Mouse (Mus musculus) midbrain, embryonic 10.5 days (tissue): Measurements from ENCODE around the gene Kif26b. TPM values are rescaled to one million over a fixed set of nuclear protein-coding genes. Genes with fewer than 3 reads are reported as not detected.

Experiments
- DNase-seq: peaks from one replicate; pipeline ENCODE4 v3.0.0-alpha.2; 2017; ENCODE audit warnings: low spot score
- H3K27ac ChIP-seq: fragments of 300-500 bp; sonication (generic); replicated peaks from 2 replicates; pipeline ENCODE4 v1.5.1; 2016; ENCODE audit warnings: mild to moderate bottlenecking
- H3K27me3 ChIP-seq: fragments of 300-500 bp; sonication (generic); 2 replicates; pipeline ENCODE4 v1.6.1; 2016; ENCODE audit warnings: low read depth, mild to moderate bottlenecking; ENCODE audit not compliant: poor library complexity, severe bottlenecking
- H3K36me3 ChIP-seq: fragments of 300-500 bp; sonication (generic); 2 replicates; pipeline ENCODE4 v1.6.1; 2016; ENCODE audit warnings: mild to moderate bottlenecking, moderate library complexity
- H3K4me1 ChIP-seq: fragments of 300-500 bp; sonication (generic); 2 replicates; pipeline ENCODE4 v1.6.1; 2016
- H3K4me3 ChIP-seq: fragments of 300-500 bp; sonication (generic); 2 replicates; pipeline ENCODE4 v1.5.1; 2016; ENCODE audit warnings: mild to moderate bottlenecking, moderate library complexity
- H3K9me3 ChIP-seq: fragments of 300-500 bp; sonication (generic); replicated peaks from 2 replicates; pipeline ENCODE4 v1.6.1; 2016; ENCODE audit warnings: mild to moderate bottlenecking
- WGBS: fragments of 180-500 bp; shearing (Covaris S2); methylation state at CpG from one replicate; pipeline ENCODE4 v1.1.7; 2016; 5-methylcytosine and 5-hydroxymethylcytosine counted together
- polyA plus RNA-seq: library from polyadenylated mRNA; unstranded; fragments of >200 nt; fragmentation: Nextera tagmentation; extraction: Ambion mirVana; gene quantifications from 2 replicates; pipeline ENCODE4 v1.2.1, GENCODE M21; 2016

Kif26b gene
- polyA plus RNA-seq, 1 experiment from 2014 or later = 3.3 TPM

DNA sequence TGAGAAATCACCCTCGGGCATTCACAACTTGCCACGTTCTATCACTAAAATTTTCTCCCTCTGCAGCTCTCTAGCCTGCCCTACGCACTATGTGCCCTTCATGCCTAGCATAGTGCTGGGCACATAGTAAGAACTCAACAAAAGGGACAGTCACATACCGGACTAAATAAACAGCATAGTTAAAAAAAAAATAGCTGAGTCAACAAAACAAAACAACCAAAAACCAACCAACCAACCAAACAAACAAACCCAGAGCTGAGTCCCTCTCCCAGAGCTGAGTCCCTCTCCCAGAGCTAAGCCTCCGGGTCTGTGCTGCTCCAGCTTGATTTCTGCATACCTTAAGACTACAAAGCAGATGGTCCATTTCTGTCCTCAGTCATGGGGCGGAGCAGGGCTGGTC lies 334.8 kb downstream of the Kif26b start:
- Histone ChIP-seq H3K9me3 (no peaks in the 10 kb centered on the region), H3K4me1 (peaks cover 9% of the 10 kb centered on the region), H3K27ac (no peak overlapping the region), H3K27me3 (no peaks in the 10 kb centered on the region), H3K36me3 (no peaks in the 10 kb centered on the region), H3K4me3 (no peak overlapping the region)
- DNase-seq = no peak
- WGBS = 92% methylated on average over 6 of the region's 6 CpGs

DNA sequence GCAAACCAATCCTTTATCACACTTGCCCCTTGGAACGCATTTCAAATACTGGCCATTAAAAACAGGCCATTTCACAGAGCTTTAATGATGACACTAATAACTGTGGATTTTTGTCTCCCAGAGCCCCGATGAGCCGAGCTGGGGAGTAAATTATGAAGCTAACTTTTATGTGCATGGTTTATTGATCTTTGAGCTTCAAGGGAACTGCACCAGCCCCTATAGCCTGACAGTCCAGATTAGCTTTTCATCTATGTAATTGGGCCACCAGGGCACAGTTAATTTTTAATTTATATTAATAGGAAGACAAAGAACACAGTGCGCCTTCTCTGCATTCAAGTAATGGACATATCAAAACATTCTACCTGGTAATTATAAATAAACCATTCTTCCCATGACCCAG lies 335.4 kb downstream of the Kif26b start:
- DNase-seq = no peak
- no peaks in the 10 kb centered on the region for H3K27me3 ChIP-seq
- WGBS = 95% methylated on average over 4 of the region's 4 CpGs

DNA sequence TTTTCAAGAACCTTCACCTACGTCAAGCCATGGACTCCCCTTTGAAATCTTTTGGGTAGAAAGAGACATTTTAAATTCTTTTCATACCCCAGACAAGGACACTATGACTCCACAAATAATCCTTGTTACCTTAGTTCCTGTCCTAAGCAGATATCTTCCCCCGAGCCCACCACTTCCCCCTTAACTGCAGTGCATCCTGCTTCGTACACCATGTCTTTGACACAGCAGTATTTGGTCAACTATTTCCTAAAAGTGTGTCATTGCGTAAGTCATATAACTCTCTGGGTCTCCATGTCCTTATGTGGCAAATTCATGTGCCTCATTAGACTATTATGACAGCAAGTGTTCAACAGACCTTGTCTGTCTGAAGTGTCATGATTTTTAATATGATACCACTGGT lies 337.8 kb downstream of the Kif26b start:
- H3K9me3 ChIP-seq = no peaks in the 10 kb centered on the region
- WGBS = 90% methylated on average over 4 of the region's 4 CpGs
- no peaks in the 10 kb centered on the region for H3K27me3 ChIP-seq
- no peak overlapping the region for H3K27ac ChIP-seq
- H3K36me3 ChIP-seq = no peaks in the 10 kb centered on the region
- no peak overlapping the region for H3K4me3 ChIP-seq
- no peaks in the 10 kb centered on the region for H3K4me1 ChIP-seq
- no peak for DNase-seq

More for the DNA sequence above, 335.4 kb downstream of the Kif26b start:
- H3K4me3 ChIP-seq = no peak overlapping the region
- no peaks in the 10 kb centered on the region for H3K36me3 ChIP-seq
- no peak overlapping the region for H3K27ac ChIP-seq
- H3K4me1 ChIP-seq = peaks cover 9% of the 10 kb centered on the region
- H3K9me3 ChIP-seq = no peaks in the 10 kb centered on the region

DNA sequence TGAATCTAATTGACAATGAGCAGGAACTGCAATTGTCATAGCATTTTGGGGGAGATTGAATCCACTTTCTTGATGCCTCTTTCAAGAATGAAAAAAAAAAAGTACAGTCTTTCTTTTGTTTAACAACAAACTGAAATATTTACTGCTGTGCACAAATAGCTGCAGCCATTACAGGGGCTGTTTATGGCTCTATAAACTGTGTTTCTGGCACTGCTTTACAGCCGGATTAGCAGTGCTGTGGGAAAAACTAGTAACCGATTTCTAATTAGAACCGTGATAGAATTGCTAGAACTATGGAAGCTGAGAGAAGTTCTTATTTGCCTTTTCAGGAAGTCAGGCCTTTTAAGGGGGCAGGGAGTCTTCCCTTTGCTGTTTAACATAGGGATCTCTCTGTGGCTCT lies 342.1 kb downstream of the Kif26b start:
- 89% methylated on average over 3 of the region's 3 CpGs for whole genome bisulfite sequencing

DNA sequence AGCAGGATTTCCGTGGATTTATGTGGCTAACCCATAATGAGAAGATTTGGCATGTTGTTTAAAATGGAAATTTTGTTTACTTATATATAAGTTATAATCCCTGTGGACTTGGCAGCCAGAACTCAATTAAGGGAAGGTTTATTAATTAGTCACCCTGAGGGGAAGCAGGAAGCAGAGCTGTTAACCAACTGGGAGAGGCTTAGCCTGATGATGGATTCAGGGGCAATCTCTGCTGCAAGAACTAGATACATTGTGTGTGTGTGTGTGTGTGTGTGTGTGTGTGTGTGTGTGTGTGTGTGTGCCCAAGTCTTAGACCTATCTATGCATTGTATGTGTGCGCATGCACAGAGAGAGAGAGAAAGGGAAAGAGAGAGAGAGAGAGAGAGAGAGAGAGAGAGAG lies 348.0 kb downstream of the Kif26b start:
- no peak overlapping the region for H3K4me3 ChIP-seq
- no peaks in the 10 kb centered on the region for H3K36me3 ChIP-seq
- peaks cover 4% of the 10 kb centered on the region; the same call in 1 of the 2 replicates for H3K4me1 ChIP-seq
- no peaks in the 10 kb centered on the region for H3K27me3 ChIP-seq
- 46% methylated on average over 2 of the region's 2 CpGs for WGBS
- no peak for DNase-seq
- H3K9me3 ChIP-seq = no peaks in the 10 kb centered on the region
- no peak overlapping the region for H3K27ac ChIP-seq

More for the DNA sequence above, 342.1 kb downstream of the Kif26b start:
- no peaks in the 10 kb centered on the region for H3K9me3 ChIP-seq
- H3K36me3 ChIP-seq = no peaks in the 10 kb centered on the region
- no peak for DNase-seq
- H3K27me3 ChIP-seq = no peaks in the 10 kb centered on the region
- H3K4me1 ChIP-seq = no peaks in the 10 kb centered on the region
- no peak overlapping the region for H3K4me3 ChIP-seq
- no peak overlapping the region for H3K27ac ChIP-seq

DNA sequence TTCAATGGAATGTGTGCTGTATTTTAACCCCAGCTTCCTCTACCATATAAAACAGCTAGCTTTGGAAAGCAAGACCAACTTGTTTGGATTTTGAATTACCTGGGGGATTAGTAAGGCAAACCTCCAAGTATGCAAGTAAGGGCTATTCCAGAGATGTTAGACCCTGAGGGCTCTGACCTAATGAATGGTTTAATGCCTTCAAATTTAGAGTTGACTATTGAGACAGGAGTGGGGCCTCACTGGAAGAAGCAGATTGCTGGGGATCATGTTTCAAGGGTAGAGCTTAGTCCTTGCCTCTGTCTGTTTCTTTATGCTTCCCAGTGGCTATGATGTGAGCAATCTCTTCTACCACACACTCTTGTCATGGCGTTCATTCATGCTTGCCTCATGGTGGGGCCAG lies 349.8 kb downstream of the Kif26b start:
- no peaks in the 10 kb centered on the region for H3K9me3 ChIP-seq
- no peak for DNase-seq
- WGBS = 89% methylated on average over 1 of the region's 1 CpGs
- H3K36me3 ChIP-seq = no peaks in the 10 kb centered on the region
- no peak overlapping the region for H3K27ac ChIP-seq
- peaks cover 4% of the 10 kb centered on the region; the same call in 1 of the 2 replicates for H3K4me1 ChIP-seq
- H3K27me3 ChIP-seq = no peaks in the 10 kb centered on the region
- H3K4me3 ChIP-seq = no peak overlapping the region

DNA sequence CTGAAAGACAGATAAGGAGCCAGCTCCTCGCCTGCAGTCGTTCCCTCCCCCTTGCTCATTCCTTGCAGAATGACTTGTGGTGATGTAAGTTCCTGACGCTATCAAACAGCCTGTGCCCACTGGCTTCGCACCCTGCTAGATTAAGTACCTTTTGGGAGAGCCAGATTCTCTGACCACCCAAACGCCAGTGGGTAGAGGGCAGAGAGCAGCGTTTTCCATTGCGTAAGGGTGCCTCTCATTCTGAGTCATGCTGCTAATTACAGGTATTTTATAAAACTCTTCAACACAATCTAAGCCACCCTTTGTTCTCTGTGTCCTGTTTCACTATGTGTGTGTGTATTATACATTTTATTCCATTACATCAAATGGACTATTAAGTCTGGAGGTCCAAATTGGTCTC lies 352.0 kb downstream of the Kif26b start:
- 83% methylated on average over 7 of the region's 7 CpGs for WGBS
- Histone ChIP-seq H3K9me3 (no peaks in the 10 kb centered on the region), H3K27me3 (no peaks in the 10 kb centered on the region), H3K4me1 (peaks cover 4% of the 10 kb centered on the region; the same call in 1 of the 2 replicates), H3K4me3 (no peak overlapping the region), H3K36me3 (no peaks in the 10 kb centered on the region), H3K27ac (no peak overlapping the region)
- no peak for DNase-seq

DNA sequence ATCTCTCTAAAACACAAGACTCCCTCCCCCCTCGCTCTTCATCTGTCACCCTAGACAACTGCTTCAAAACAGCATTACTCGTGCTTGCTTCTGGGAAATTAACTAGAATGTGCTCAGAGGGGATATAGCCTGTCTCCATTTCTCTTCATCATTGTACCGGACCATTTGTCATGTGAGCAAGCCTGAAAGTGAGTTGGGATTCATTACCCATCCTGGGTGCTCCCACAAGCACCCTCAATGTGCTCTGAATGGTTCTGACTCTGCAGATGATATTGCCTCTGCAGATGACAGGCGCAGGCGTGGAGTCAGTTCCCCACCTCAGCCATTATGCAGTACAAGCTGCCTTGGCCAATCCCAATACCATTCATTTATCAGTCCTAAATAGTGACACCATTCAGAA lies 357.7 kb downstream of the Kif26b start:
- 87% methylated on average over 5 of the region's 5 CpGs for WGBS
- H3K36me3 ChIP-seq = no peaks in the 10 kb centered on the region
- no peaks in the 10 kb centered on the region for H3K9me3 ChIP-seq
- H3K27me3 ChIP-seq = no peaks in the 10 kb centered on the region
- H3K4me1 ChIP-seq = no peaks in the 10 kb centered on the region
- no peak overlapping the region for H3K4me3 ChIP-seq
- DNase-seq = no peak
- no peak overlapping the region for H3K27ac ChIP-seq

DNA sequence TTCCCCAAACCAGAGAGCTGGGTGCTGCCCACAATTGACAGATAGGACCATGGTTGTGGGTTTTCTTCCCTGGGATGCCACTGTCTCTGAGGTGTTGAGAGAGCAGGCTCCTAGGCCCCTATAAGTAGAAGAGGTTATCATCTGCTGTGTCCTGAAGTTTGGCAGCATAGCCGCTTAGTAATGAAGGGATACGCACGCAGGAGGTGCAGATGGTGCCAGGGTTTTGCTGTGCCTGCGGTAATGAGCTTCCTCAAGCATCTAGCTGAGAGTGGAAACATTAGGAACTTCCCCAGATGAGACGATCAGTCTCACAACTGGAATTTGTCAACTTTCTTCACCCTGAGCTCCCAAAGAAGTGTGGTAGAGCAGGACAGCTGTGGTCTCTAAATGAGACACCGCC lies 363.5 kb downstream of the Kif26b start:
- Histone ChIP-seq H3K4me3 (no peak overlapping the region), H3K4me1 (no peaks in the 10 kb centered on the region), H3K36me3 (no peaks in the 10 kb centered on the region), H3K27ac (no peak overlapping the region), H3K27me3 (no peaks in the 10 kb centered on the region), H3K9me3 (no peaks in the 10 kb centered on the region)
- 94% methylated on average over 6 of the region's 6 CpGs for WGBS
- DNase-seq = no peak

DNA sequence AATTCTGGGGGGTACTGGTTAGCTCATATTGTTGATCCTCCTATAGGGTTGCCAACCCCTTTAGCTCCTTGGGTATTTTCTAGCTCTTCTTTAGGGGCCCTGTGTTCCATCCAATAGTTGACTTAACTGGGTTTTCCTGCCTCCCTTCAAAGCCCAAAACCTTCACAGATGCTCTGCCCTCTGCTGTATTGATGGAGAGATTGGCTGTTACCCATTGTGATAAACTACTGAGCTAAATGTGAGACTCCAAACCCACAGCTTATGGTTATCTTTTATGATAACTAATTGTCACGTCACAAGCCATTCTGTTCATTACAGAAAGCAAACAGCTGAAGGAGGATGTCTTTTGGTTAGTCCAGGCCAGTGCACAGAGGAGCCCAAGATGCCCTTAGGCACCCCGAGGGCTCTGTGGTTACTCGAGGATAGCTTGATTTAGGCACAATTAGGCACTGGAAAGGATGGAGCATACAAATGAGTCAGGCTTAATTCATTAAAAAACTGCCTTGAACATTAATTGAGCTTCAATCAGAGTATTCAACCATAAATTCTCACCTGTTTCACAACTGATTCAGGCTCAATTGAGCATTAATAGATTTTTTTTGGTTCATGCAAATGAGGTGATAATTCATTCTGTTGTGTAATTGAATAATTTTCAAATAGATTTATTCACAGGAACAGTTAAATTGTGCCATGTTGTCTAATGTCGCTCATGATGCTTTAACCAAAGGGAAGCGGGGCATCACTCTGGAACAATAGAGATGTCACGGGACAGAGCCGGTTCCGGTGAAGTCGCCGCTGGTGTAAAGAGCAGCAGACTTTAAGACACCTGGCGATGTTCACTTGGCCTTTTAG lies 364.5 kb downstream of the Kif26b start:
- 94% methylated on average over 11 of the region's 11 CpGs for WGBS
- Histone ChIP-seq H3K27me3 (no peaks in the 10 kb centered on the region), H3K9me3 (no peaks in the 10 kb centered on the region), H3K27ac (no peak overlapping the region), H3K4me1 (no peaks in the 10 kb centered on the region), H3K36me3 (no peaks in the 10 kb centered on the region), H3K4me3 (no peak overlapping the region)
- no peak for DNase-seq

DNA sequence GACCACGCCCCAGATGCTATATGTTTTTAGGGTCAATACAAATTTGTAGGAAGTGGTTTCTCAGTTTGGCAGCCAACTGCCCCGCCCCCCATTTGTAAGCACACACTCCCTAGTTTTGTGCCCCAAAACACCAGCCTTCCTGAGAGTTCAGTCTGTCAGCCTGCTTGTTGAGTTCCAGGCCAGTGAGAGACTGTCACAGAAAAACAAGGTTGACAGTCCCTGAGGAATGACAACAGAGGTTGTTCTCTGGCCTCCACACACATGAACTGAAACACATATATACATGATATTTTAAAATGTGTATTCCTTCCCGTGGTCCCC lies 365.1 kb downstream of the Kif26b start:
- no peak overlapping the region for H3K27ac ChIP-seq
- no peaks in the 10 kb centered on the region for H3K27me3 ChIP-seq
- H3K4me3 ChIP-seq = no peak overlapping the region
- no peak for DNase-seq
- WGBS = 90% methylated on average over 3 of the region's 3 CpGs
- no peaks in the 10 kb centered on the region for H3K9me3 ChIP-seq
- no peaks in the 10 kb centered on the region for H3K36me3 ChIP-seq
- no peaks in the 10 kb centered on the region for H3K4me1 ChIP-seq

DNA sequence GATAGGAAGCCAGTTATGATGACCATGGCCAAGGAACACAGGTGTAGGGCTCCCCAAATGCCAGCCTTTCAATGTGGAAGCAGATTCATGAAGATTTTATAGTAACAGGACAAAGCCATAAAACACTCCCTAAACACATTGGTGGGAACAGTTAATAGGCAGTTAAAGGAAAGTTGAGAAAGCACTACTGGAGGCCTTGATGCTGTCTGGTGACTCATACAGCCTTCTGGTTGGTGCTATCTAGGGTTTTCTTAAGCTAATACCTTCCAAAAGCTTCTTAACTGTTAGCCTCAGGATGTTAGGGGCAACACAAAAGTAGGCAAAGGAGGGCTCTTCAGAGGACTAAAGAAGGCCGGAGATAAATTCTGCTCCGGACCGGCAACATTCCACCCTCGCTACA lies 366.7 kb downstream of the Kif26b start:
- no peak overlapping the region for H3K27ac ChIP-seq
- H3K4me3 ChIP-seq = no peak overlapping the region
- WGBS = 96% methylated on average over 4 of the region's 4 CpGs
- DNase-seq = no peak
- H3K4me1 ChIP-seq = no peaks in the 10 kb centered on the region
- no peaks in the 10 kb centered on the region for H3K27me3 ChIP-seq
- H3K36me3 ChIP-seq = no peaks in the 10 kb centered on the region
- H3K9me3 ChIP-seq = no peaks in the 10 kb centered on the region

DNA sequence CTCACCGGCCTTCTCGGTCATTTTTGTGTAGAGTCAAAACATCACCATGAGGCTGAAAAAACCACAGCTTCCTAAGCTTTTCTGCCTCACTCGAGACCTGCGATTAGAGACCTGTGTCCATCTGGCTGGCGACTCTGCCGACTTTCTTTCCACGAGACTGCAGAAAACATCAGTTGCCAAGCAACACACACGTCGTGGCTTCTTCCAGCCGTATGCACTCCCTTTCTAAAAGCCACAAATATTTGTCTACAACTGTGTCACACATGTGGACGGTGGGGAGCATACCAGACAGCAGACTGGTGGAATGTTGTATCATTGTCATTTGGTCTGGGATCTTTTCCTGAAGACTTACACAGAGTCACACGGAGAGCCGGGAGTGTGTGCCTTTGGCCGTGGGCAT lies 382.0 kb downstream of the Kif26b start:
- no peak overlapping the region for H3K4me3 ChIP-seq
- WGBS = 79% methylated on average over 14 of the region's 14 CpGs
- H3K27ac ChIP-seq = no peak overlapping the region
- H3K36me3 ChIP-seq = no peaks in the 10 kb centered on the region
- peaks cover 14% of the 10 kb centered on the region for H3K27me3 ChIP-seq
- peaks cover 10% of the 10 kb centered on the region for H3K4me1 ChIP-seq
- no peak for DNase-seq
- no peaks in the 10 kb centered on the region for H3K9me3 ChIP-seq
